Mouse (Mus musculus) kidney, embryonic 15.5 days (tissue): ENCODE results near the gene Il20rb. TPM values are rescaled to one million over a fixed set of nuclear protein-coding genes. Genes with fewer than 3 reads are reported as not detected.

ENCODE experiments used
- ATAC-seq: fragments of 200-750 bp; cut with Nextera tagmentation; replicated peaks from 2 replicates; pipeline ENCODE4 v1.8.0; 2017; ENCODE audit warnings: moderate TSS enrichment; ENCODE audit not compliant: low FRiP score
- H3K27ac ChIP-seq: fragments of 300-500 bp; sonication (generic); 2 replicates; pipeline ENCODE4 v1.5.1; 2015; ENCODE audit warnings: mild to moderate bottlenecking, inconsistent platforms
- H3K27me3 ChIP-seq: fragments of 300-500 bp; sonication (generic); 2 replicates; pipeline ENCODE4 v1.6.1; 2015; ENCODE audit warnings: inconsistent platforms
- H3K36me3 ChIP-seq: fragments of 300-500 bp; sonication (generic); 2 replicates; pipeline ENCODE4 v1.6.1; 2015; ENCODE audit warnings: inconsistent platforms
- H3K4me1 ChIP-seq: fragments of 300-500 bp; sonication (generic); 2 replicates; pipeline ENCODE4 v1.6.1; 2015; ENCODE audit warnings: inconsistent platforms
- H3K4me2 ChIP-seq: fragments of 300-500 bp; sonication (generic); 2 replicates; pipeline ENCODE4 v1.6.1; 2015; ENCODE audit warnings: moderate library complexity, mild to moderate bottlenecking, inconsistent platforms
- H3K4me3 ChIP-seq: fragments of 300-500 bp; sonication (generic); replicated peaks from 2 replicates; pipeline ENCODE4 v1.5.1; 2015; ENCODE audit warnings: mild to moderate bottlenecking, inconsistent platforms
- H3K9ac ChIP-seq: fragments of 300-500 bp; sonication (generic); 2 replicates; pipeline ENCODE4 v1.6.1; 2015; ENCODE audit warnings: mild to moderate bottlenecking, inconsistent platforms
- H3K9me3 ChIP-seq: fragments of 300-500 bp; sonication (generic); replicated peaks from 2 replicates; pipeline ENCODE4 v1.6.1; 2016; ENCODE audit warnings: inconsistent platforms
- WGBS: fragments of 180-500 bp; shearing (Covaris S2); methylation state at CpG from one replicate; pipeline ENCODE4 v1.1.7; 2015; ENCODE audit warnings: mixed read lengths; 5-methylcytosine and 5-hydroxymethylcytosine counted together
- polyA plus RNA-seq: library from polyadenylated mRNA; unstranded; fragments of >200 nt; fragmentation: Nextera tagmentation; extraction: Ambion mirVana; gene quantifications from 2 replicates; pipeline ENCODE4 v1.2.1, GENCODE M21; 2015

The Il20rb gene
- polyA plus RNA-seq, 1 experiment from 2014 or later = 1.5 TPM

DNA sequence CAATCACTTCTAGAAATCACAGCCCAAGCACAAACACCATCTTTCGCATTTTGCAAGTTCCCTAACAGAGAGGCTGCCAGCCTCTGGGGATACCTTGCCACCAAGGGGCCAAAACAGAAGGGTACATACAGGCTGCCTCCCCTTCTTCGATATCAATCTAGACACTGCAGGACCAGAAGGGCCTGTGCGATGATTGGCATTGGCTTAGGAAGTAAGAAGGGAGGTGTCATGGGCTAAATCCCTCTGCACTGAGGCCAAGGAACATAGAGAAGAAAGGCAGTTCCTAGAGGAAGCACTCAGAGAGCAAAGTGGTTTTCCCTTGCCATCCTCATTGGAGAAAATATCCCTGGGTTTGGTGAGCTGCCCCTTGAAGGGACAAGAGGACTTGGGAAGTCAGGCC is 16.9 kb downstream of the Il20rb start:
- H3K4me2 ChIP-seq = no peak overlapping the region
- 0 out of 2 replicates have a peak, but pooled peaks cover 6% of the 10 kb centered on the region for H3K4me1 ChIP-seq
- no peak overlapping the region for H3K4me3 ChIP-seq
- ATAC-seq = no peak
- no peak overlapping the region for H3K27ac ChIP-seq
- 90% methylated on average over 3 of the region's 3 CpGs for WGBS
- H3K9me3 ChIP-seq = no peaks in the 10 kb centered on the region
- H3K9ac ChIP-seq = no peak overlapping the region
- no peaks in the 10 kb centered on the region for H3K36me3 ChIP-seq
- no peaks in the 10 kb centered on the region for H3K27me3 ChIP-seq

DNA sequence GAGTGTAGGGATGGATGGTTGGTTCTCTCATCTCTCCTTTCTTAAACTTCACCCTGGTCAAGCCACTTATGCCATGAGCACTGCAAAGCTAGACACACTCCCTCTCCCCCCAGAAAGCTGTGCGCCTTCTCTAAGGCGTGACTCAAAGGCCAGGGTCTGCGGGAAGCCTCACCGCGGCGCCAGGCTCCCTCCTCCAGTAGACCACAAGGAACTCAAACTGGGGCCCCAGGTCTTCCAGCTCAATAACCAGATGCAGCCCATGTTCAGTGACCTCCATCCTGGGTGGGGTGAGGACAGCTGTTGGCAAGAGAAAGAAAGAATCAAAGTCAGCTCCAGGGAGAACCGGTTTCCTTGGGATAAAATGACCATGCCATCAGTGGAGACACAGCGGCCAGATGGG is 18.4 kb downstream of the Il20rb start:
- ATAC-seq = no peak
- H3K27ac ChIP-seq = no peak overlapping the region
- H3K27me3 ChIP-seq = no peaks in the 10 kb centered on the region
- H3K4me1 ChIP-seq = 0 out of 2 replicates have a peak, but pooled peaks cover 6% of the 10 kb centered on the region
- H3K9ac ChIP-seq = no peak overlapping the region
- 98% methylated on average over 8 of the region's 8 CpGs for WGBS
- H3K36me3 ChIP-seq = no peaks in the 10 kb centered on the region
- H3K4me2 ChIP-seq = no peak overlapping the region
- H3K9me3 ChIP-seq = no peaks in the 10 kb centered on the region
- no peak overlapping the region for H3K4me3 ChIP-seq

DNA sequence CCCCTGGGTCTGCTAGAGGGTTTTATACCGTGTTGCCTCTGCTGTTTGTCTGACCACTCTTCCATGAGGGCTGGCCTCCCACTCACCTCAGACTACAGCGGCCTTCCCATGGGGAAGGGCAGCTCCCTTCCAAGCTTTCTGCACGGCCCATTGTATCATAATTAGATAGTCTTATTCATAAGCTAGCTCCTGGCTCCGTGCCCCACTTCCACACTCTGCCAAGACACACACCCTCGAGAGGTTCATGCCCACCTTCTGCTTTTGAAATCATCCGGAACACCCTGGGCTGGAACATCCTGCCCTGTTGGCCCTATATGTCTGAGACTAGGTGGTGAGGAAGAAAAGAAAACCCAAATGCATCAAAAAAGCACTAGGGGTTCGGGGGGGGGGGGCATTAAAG is 18.9 kb downstream of the Il20rb start:
- Histone ChIP-seq H3K9me3 (no peaks in the 10 kb centered on the region), H3K4me1 (0 out of 2 replicates have a peak, but pooled peaks cover 6% of the 10 kb centered on the region), H3K36me3 (no peaks in the 10 kb centered on the region), H3K27me3 (no peaks in the 10 kb centered on the region), H3K4me3 (no peak overlapping the region), H3K4me2 (no peak overlapping the region), H3K9ac (no peak overlapping the region), H3K27ac (no peak overlapping the region)
- no peak for ATAC-seq
- 77% methylated on average over 7 of the region's 7 CpGs for WGBS

DNA sequence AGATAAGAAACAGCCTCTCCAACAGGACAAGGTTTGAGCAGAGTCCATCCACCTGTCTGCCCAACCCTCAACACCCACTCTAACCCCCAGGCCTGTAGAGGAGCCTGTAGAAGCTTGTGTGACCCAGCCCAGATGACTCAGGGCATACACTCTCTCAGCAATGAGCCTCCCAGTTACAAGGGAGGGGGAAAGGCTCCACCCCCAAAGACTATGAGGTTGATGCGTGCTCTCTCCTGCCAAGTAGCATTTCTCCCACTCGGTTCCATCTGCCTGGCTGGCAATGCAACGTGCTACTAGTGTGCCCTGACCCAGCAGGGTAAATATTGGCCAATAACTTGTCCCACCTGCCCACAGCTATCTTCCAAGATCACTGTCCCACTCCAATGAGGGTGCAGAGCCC is 19.8 kb downstream of the Il20rb start:
- Histone ChIP-seq H3K27me3 (no peaks in the 10 kb centered on the region), H3K9ac (no peak overlapping the region), H3K9me3 (no peaks in the 10 kb centered on the region), H3K36me3 (no peaks in the 10 kb centered on the region), H3K4me3 (no peak overlapping the region), H3K4me1 (0 out of 2 replicates have a peak, but pooled peaks cover 6% of the 10 kb centered on the region), H3K4me2 (no peak overlapping the region), H3K27ac (no peak overlapping the region)
- 88% methylated on average over 3 of the region's 3 CpGs for WGBS
- no peak for ATAC-seq

DNA sequence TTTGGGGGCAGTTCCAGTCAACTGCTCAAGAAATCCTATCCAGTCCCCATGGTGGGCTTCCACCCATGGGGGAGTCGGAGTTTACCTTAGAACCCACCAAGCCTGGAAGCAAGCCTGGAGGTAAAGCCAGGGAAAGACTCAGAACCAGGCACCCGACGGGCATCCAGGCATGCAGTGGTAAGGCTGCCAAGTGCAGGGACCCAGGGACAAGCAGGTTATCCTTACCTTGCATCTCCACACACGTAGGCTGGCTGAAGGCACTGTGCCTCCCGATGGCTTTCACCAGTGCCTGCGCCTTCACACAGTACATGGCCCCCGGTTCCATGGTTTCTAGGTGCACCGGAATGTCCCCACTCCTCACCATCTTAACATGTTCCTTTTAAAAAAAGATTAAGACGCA is 20.6 kb downstream of the Il20rb start:
- no peak overlapping the region for H3K4me3 ChIP-seq
- H3K27ac ChIP-seq = no peak overlapping the region
- H3K36me3 ChIP-seq = no peaks in the 10 kb centered on the region
- H3K9me3 ChIP-seq = no peaks in the 10 kb centered on the region
- H3K27me3 ChIP-seq = no peaks in the 10 kb centered on the region
- H3K4me2 ChIP-seq = no peak overlapping the region
- 89% methylated on average over 9 of the region's 9 CpGs for WGBS
- no peak for ATAC-seq
- no peak overlapping the region for H3K9ac ChIP-seq
- 0 out of 2 replicates have a peak, but pooled peaks cover 3% of the 10 kb centered on the region for H3K4me1 ChIP-seq

DNA sequence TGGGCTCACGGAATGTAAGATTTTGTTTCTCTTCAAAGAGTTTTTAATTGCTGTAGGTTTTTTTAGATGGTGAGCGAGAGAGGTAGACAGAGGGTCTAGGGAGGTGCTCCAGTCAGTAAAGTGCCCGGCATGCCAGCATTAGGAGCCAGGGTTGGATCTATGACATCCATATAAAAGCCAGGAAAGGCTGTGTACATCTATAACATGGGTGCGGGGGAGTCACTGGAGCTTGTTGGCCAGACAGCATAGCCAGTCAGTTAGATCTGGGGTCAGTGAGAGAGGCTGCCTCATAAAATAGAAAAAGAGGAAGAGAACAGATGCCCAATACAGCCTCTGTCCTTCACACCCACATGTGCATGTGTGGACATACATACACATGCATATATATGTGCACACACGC is 21.2 kb downstream of the Il20rb start:
- no peak for ATAC-seq
- no peaks in the 10 kb centered on the region for H3K36me3 ChIP-seq
- no peaks in the 10 kb centered on the region for H3K4me1 ChIP-seq
- no peaks in the 10 kb centered on the region for H3K9me3 ChIP-seq
- no peak overlapping the region for H3K4me2 ChIP-seq
- H3K9ac ChIP-seq = no peak overlapping the region
- no peak overlapping the region for H3K4me3 ChIP-seq
- H3K27ac ChIP-seq = no peak overlapping the region
- no peaks in the 10 kb centered on the region for H3K27me3 ChIP-seq
- WGBS = 87% methylated on average over 5 of the region's 5 CpGs

DNA sequence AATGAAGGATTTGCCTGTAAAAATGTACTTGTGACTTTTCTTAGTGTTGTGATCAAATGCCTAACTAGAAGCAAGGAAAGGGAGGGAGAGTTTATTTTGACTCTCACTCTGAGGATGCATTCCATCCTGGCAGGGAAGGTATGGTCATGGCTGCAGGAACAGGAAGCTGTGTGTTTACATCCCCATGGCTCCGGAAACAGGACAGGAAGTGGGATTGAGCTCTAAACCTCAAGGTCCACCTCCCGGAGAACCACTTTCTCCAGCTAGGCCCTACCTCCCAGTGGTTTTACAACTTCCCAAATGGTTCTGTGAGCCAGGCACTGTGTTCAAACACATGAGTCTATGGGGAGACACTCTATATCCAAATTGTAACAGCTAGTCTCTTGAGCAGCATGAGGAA is 22.8 kb downstream of the Il20rb start:
- no peaks in the 10 kb centered on the region for H3K4me1 ChIP-seq
- no peak overlapping the region for H3K27ac ChIP-seq
- no peak overlapping the region for H3K4me3 ChIP-seq
- WGBS = 66% methylated on average over 2 of the region's 2 CpGs
- H3K27me3 ChIP-seq = no peaks in the 10 kb centered on the region
- H3K36me3 ChIP-seq = no peaks in the 10 kb centered on the region
- ATAC-seq = no peak
- H3K9me3 ChIP-seq = no peaks in the 10 kb centered on the region
- H3K9ac ChIP-seq = no peak overlapping the region
- H3K4me2 ChIP-seq = no peak overlapping the region

DNA sequence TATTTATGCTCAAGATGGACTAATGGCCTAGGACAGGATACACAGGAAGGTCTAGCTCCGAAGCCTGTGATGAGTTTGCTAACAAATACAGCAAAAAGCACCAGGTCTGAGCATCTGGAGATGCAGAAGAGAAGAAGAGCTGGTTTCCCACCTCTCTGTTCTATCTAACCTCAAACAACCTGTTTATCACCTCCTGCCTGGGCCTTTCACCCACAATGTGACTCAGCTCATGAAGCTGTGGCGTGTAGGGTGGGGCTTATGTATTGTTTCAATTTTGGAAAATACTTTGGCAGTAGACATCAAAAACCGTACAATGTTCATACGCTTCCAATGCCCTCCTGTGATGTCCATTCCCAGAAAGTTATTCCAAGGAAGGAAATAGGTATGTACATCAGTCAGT is 24.5 kb downstream of the Il20rb start:
- 89% methylated on average over 4 of the region's 4 CpGs for WGBS
- Histone ChIP-seq H3K4me3 (no peak overlapping the region), H3K4me1 (no peaks in the 10 kb centered on the region)

DNA sequence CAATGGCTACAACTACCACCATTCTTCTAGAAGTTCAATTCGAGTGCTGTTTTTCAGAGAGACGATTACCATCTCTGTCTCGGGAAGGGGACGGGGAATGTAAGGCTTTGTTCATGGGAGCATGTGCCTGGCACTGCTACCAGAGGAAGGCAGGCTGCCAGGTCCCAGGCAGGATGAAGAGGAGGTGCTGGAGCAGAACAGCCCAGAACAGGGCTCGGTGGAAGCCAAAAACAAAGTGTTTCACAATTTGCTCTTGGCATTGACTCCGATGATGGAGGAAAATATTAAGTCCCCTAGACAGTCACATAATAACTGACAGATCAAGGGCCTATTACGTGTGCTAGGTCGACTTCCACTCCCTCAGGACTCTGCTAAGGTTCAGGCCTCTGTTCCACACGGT is 24.9 kb downstream of the Il20rb start:
- ATAC-seq = no peak
- no peak overlapping the region for H3K27ac ChIP-seq

More for the DNA sequence above, 24.5 kb downstream of the Il20rb start:
- Histone ChIP-seq H3K27ac (no peak overlapping the region), H3K27me3 (no peaks in the 10 kb centered on the region), H3K4me2 (no peak overlapping the region), H3K9me3 (no peaks in the 10 kb centered on the region), H3K9ac (no peak overlapping the region), H3K36me3 (no peaks in the 10 kb centered on the region)
- ATAC-seq = no peak

DNA sequence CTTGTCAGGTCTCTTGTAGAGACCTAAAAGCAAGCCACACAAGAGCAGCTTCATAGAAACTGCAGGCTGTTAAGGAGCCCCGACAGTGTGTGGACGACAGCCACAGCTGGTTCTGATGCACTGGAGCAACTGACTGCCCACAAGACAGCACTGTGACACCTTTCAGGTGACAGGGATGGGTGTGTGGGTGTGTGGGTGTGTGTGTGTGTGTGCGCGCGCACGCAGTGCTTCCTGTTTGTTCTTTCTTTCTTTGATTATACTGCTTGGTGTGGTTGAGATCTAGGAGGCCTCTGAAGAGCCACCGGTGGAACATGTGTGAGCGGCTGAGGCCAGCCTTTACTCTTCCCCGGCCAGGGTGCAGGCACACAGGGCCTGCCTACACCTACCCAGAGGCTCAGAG is 26.4 kb downstream of the Il20rb start:
- Histone ChIP-seq H3K9me3 (no peaks in the 10 kb centered on the region), H3K9ac (no peak overlapping the region), H3K4me3 (no peak overlapping the region), H3K4me2 (no peak overlapping the region), H3K36me3 (no peaks in the 10 kb centered on the region), H3K27me3 (no peaks in the 10 kb centered on the region), H3K27ac (no peak overlapping the region), H3K4me1 (no peaks in the 10 kb centered on the region)
- 93% methylated on average over 9 of the region's 9 CpGs for WGBS
- no peak for ATAC-seq

More for the DNA sequence above, 24.9 kb downstream of the Il20rb start:
- Histone ChIP-seq H3K27me3 (no peaks in the 10 kb centered on the region), H3K4me3 (no peak overlapping the region), H3K9ac (no peak overlapping the region), H3K4me1 (no peaks in the 10 kb centered on the region), H3K36me3 (no peaks in the 10 kb centered on the region), H3K4me2 (no peak overlapping the region), H3K9me3 (no peaks in the 10 kb centered on the region)
- 83% methylated on average over 9 of the region's 9 CpGs for WGBS

DNA sequence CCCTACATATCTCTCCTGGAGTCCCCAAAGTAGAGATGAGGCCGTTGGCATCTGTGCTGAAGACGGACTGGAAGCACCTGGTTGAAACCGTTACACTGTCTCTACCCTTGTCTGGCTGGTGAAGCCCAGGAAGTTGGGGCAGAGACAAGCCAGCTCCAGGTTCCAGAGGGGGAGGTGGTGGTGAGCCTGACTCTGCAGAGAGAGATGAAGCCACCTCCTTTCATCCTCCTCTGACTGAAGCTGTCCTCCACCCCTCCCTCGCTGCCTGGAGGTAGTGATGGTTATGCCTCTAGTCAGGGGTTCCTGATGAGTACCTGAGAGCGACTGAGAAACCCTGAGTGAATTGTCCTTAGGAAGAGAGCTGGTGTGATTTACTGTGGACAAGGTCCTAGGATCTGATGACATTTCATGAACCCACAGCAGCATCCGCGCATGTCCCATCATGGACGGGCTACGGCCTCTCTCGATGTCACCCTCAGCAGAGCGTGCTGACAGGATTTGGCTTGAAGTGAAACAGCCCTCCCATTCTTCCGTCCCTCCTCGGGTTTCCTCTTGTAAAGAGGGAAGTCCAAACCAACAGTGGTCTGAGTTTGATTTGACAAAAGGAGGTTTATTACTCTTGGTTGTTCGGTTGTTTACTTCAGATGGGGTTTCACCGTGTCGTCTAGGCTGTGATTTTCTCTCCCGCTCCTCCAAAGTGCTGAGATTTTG is 28.5 kb downstream of the Il20rb start:
- Histone ChIP-seq H3K36me3 (no peaks in the 10 kb centered on the region), H3K27me3 (no peaks in the 10 kb centered on the region), H3K9me3 (no peaks in the 10 kb centered on the region), H3K27ac (no peak overlapping the region), H3K9ac (no peak overlapping the region), H3K4me1 (peaks cover 11% of the 10 kb centered on the region; the same call in 1 of the 2 replicates), H3K4me3 (no peak overlapping the region), H3K4me2 (no peak overlapping the region)
- 56% methylated on average over 17 of the region's 17 CpGs for WGBS
- ATAC-seq = no peak; the same call in 1 of the 2 replicates

DNA sequence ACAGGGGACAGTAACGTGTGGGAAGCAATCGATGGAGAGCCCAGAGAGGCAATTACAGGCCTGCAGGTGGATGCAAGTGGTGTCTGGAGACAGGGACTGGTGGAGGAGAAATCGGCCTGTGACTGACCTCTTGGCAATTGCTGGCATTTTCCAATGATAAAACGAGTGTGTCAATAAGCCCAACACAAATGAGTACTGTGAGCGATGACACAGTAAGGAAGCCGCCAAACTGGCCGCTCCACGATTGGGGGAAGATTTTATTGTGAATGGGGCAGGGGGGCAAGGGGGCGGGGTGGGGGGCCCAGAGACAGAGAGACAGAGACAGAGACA is 32.0 kb downstream of the Il20rb start:
- H3K4me1 ChIP-seq = peaks cover 23% of the 10 kb centered on the region
- peak overlapping the region; percentile 47 for H3K4me3 ChIP-seq
- no peaks in the 10 kb centered on the region for H3K27me3 ChIP-seq
- H3K4me2 ChIP-seq = peak overlapping the region; percentile 78
- peak overlapping the region; percentile 51 for H3K9ac ChIP-seq
- no peak overlapping the region for H3K27ac ChIP-seq
- H3K9me3 ChIP-seq = no peaks in the 10 kb centered on the region
- 19% methylated on average over 9 of the region's 9 CpGs for WGBS
- H3K36me3 ChIP-seq = no peaks in the 10 kb centered on the region
- no peak for ATAC-seq
